Mouse (Mus musculus) right cerebral cortex, postnatal 10 days (tissue): ENCODE data around the gene Nipsnap1.
A peak's percentile ranks its signal among the peaks of the same experiment; 100 is the strongest.

Source experiments
- DNase-seq, 2 experiments: peaks; one replicate each; pipeline ENCODE4 v3.0.0; 2021; ENCODE audit warnings: low spot score in 2 of 2

Gene Nipsnap1

DNA sequence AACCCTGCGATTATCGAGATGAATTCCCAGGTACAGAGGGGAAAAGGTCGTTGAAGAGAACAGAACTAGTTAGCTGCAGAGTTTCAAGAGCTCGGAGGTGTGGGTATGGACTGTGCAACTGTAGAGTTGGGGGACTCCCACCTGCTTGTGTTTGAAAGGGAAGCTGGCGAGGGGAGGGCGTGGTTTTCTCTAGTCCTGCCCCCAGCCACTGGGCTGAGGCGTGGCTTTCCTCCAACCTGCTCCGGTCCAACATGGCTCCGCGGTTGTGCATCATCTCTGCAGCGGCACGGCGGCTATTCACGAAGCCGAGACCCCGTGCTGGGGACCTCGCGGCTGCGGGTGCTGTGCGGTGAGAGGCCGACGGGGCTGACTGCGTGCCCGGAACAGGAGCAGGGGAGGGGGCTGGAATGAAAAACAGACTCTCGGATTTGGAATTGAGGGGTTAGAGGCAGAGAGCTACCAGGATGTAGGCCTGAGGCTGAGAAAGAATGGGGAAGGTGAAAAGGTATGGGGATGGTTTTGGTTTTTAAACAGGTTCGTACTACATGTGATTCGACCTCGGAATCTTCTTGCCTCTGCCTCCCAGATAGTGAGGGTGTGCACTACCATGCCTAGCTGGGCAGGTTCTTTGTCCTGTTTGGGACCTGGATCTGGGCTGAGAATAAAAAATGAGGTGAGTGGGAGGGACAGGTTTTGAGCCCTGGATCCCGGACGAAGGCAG is at the start of gene Nipsnap1:
Gene Nipsnap1 (plus strand): TSS at position 197 of the 721 bp plus-strand sequence.
- DNase-seq = peak; percentile 90 to 92

GRCm38 (mm10) chr11:4826152-4826778 is 47.5 kb upstream of the Nipsnap1 start:
- no peak for DNase-seq

- no peak for DNase-seq
Measured at GRCm38 (mm10) chr11:4827340-4827739, 46.4 kb upstream of the Nipsnap1 start.

DNA sequence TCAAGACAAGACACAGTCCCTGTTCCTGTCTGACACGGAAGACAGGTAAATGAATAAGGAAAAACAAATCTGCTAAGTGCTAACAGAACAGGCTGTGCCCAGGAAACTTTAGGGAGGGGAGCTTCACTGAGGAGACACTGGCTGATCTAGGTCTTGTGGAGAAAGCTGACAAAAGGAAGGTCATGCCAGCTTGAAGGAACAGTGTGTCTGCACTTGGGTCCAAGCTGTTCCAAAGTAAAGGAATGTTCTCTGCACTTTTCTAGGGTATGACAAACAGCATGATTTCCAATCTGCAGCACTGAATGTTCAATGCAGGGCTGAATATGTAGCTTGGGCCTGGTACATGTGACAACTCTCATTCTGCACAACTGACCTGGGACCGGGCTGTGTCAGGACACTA is 45.8 kb upstream of the Nipsnap1 start:
- DNase-seq = no peak

- DNase-seq = no peak
Measured at GRCm38 (mm10) chr11:4831066-4831465, 42.7 kb upstream of the Nipsnap1 start.

GRCm38 (mm10) chr11:4833295-4833939 is 40.3 kb upstream of the Nipsnap1 start:
- DNase-seq = no peak

GRCm38 (mm10) chr11:4835436-4835835 is 38.3 kb upstream of the Nipsnap1 start:
- DNase-seq = no peak

DNA sequence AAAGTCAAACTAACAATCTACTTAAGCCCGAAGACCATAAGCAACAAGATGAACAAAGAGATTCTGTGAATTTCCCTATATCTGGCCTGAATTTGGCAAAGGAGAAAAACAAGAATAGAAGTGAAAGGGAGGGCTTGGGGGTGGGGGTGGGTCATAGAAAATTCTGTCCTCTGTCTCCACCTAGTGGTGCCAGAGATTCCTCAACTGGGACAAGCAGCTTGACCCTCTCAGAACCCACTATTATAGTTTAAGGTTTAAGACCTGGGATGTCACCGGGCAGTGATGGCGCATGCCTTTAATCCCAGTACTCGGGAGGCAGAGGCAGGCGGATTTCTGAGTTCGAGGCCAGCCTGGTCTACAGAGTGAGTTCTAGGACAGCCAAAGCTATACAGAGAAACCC is 37.0 kb upstream of the Nipsnap1 start:
- peak in 1 of 2 experiments; percentile 39 for DNase-seq

- DNase-seq = no peak
Measured at GRCm38 (mm10) chr11:4837342-4837741, 36.4 kb upstream of the Nipsnap1 start.

GRCm38 (mm10) chr11:4838235-4838634 is 35.5 kb upstream of the Nipsnap1 start:
- DNase-seq = no peak

DNA sequence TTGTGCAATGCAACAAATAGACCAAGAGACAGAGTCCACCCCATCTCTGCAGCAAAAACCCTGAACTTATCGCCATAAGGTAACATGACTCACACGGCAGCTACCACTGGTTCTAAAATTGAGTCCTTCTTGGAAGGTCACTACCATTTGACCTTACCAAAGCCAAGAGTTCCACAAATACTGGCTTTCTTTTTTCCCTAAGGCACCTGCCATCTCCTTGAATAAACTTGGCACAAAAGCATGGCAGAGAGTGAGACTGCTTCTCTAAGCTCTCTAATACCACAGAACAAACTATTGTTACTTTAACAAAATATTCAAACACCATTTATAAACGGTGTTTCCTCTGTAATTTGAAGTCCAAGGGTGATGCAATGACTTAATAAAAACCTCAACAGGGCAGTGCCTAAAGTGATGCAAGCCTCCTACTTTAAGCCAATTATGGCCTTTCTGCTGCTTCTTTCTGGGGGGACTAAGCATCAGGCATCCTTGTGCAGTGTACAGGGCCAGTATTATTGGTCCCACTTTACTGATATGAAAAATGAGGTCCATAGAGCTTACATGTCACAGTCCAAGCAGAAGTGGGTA is 32.7 kb upstream of the Nipsnap1 start:
- no peak for DNase-seq

- peak; percentile 40 to 42 for DNase-seq
Measured at GRCm38 (mm10) chr11:4848483-4849248, 25.1 kb upstream of the Nipsnap1 start.

GRCm38 (mm10) chr11:4849258-4849943 is 24.4 kb upstream of the Nipsnap1 start, which contains the start of gene Nf2:
Gene Nf2, minus strand, starts transcription at chr11:4849536.
- DNase-seq = peak; percentile 99 to 100

GRCm38 (mm10) chr11:4850404-4850803 is 23.3 kb upstream of the Nipsnap1 start:
- no peak for DNase-seq

DNA sequence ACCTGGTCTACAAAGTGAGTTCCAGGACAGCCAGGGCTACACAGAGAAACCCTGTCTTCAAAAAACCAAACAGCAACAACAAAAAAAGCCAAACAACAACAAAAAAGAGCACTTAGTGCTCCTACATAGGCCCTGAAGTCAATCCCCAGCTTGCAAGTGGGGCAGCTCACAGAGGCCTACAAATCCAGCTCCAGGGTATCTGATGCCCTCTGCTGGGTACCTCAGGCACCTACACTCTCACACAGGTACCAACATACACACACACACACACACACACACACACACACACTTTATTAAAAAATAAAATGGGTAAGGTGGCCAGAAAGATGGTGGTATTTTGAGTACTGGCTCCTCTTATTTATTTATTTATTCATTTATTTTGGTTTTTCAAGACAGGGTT is 20.7 kb upstream of the Nipsnap1 start:
- DNase-seq = no peak

- DNase-seq = no peak
Measured at GRCm38 (mm10) chr11:4854181-4854580, 19.6 kb upstream of the Nipsnap1 start.

GRCm38 (mm10) chr11:4858416-4858815 is 15.3 kb upstream of the Nipsnap1 start:
- no peak for DNase-seq

GRCm38 (mm10) chr11:4860986-4861385 is 12.8 kb upstream of the Nipsnap1 start:
- DNase-seq = no peak

DNA sequence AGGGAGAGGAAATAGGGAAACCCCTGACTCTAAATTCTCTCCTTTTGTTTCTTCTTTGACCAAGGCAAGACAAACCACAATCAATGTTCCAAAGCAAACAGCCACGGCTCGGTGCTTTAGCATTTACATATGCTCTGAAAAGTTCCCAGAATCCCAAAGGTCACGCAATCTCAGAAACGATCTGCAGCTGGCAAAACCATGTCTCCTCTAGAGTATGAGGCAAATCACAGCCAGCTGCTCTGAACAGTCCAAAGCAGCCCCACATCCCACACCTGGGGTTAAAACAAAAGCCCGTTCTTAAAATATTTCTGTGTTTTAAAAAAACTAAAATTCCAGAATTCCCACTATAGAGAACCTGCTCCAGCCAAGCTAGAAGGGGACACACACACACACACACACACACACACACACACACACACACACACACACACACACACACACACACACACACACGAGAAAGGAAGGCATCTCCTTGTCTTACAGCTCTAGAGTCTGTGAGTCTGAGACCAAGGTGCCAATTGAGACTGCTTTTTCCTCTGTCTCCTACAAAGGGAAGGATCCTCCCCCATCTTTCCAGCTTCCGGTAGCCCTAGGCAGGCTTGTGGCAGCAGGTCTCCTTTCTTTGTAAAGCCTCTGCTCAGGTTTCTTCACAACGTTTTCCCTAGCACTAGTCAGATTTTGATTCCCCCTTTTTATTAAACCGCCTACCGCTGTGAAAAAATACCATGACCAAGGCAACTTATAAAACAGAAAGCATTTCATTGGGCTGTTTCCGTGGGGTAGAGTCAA is 11.7 kb upstream of the Nipsnap1 start:
- DNase-seq = no peak

DNA sequence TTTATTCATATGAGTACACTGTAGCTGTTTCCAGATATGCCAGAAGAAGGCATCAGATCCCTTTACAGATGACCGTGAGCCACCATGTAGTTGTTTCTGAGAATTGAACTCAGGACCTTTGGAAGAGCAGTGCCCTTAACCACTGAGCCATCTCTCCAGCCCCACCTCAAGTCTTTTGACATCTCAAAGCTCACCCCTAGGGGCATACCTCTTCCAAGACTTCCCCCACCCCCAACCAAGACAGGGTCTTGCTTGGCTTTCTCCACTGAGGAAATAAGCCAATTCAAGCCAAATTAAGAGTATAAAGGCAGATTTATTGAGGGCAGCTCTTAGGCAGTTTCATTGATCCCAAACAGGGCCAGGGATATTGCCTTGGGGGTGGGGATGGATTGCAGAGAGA is 11.0 kb upstream of the Nipsnap1 start:
- DNase-seq = no peak
